Mouse (Mus musculus) MEL (cell line): ENCODE results near the gene Glo1.

Experiments
- CHD2 ChIP-seq: IDR thresholded peaks from 2 replicates; pipeline ENCODE4 v1.6.1; 2011; ENCODE audit warnings: low read length, improper control_type of control experiment
- CTCF ChIP-seq, 3 experiments: IDR thresholded peaks in 2 of 3; conservative IDR thresholded peaks in 1 of 3; 2 replicates each; pipeline ENCODE4 v1.5.1; 2011 to 2012; ENCODE audit warnings: low read length in 3 of 3, low read depth in 2 of 3, mild to moderate bottlenecking in 2 of 3, improper control_type of control experiment in 1 of 3, inconsistent platforms in 1 of 3, mixed read lengths in 1 of 3, moderate library complexity in 1 of 3; ENCODE audit not compliant: control insufficient read depth in 1 of 3, insufficient read depth in 1 of 3, poor library complexity in 1 of 3, severe bottlenecking in 1 of 3
- EP300 ChIP-seq, 2 experiments: IDR thresholded peaks; 2 replicates each; pipeline ENCODE4 v1.6.1; 2011; ENCODE audit warnings: improper control_type of control experiment in 2 of 2, low read length in 2 of 2, low read depth in 1 of 2, mild to moderate bottlenecking in 1 of 2
- ETS1 ChIP-seq: IDR thresholded peaks from 2 replicates; pipeline ENCODE4 v1.6.1; 2012; ENCODE audit warnings: low read depth, mild to moderate bottlenecking, inconsistent platforms, low read length, improper control_type of control experiment, moderate library complexity
- HCFC1 ChIP-seq: IDR thresholded peaks from 2 replicates; pipeline ENCODE4 v1.6.1; 2012; ENCODE audit warnings: low read depth, mild to moderate bottlenecking, inconsistent platforms, low read length, improper control_type of control experiment, moderate library complexity
- MAFK ChIP-seq: IDR thresholded peaks from 2 replicates; pipeline ENCODE4 v1.6.1; 2011; ENCODE audit warnings: low read depth, mild to moderate bottlenecking, low read length, improper control_type of control experiment, borderline replicate concordance
- MAX ChIP-seq: IDR thresholded peaks from 2 replicates; pipeline ENCODE4 v1.6.1; 2011; ENCODE audit warnings: low read length, improper control_type of control experiment
- MYC ChIP-seq: IDR thresholded peaks from 2 replicates; pipeline ENCODE4 v1.6.1; 2011; ENCODE audit warnings: low read depth, mild to moderate bottlenecking, low read length, improper control_type of control experiment, moderate library complexity
- POLR2A ChIP-seq, 2 experiments: IDR thresholded peaks; 2 replicates each; pipeline ENCODE4 v1.6.1; 2011 to 2012; ENCODE audit warnings: low read length in 2 of 2, mild to moderate bottlenecking in 2 of 2, control low read depth in 1 of 2, improper control_type of control experiment in 1 of 2, low read depth in 1 of 2, moderate library complexity in 1 of 2; ENCODE audit not compliant: control insufficient read depth in 1 of 2, insufficient read depth in 1 of 2, poor library complexity in 1 of 2
- TAL1 ChIP-seq: IDR thresholded peaks from 2 replicates; pipeline ENCODE4 v1.6.1; 2012; ENCODE audit warnings: mild to moderate bottlenecking, inconsistent platforms, low read length, moderate library complexity, mixed read lengths
- TBP ChIP-seq: IDR thresholded peaks from 2 replicates; pipeline ENCODE4 v1.8.0; 2011; ENCODE audit warnings: low read depth, low read length, improper control_type of control experiment
- USF2 ChIP-seq, 2 experiments: IDR thresholded peaks; 2 replicates each; pipeline ENCODE4 v1.6.1; 2011 to 2012; ENCODE audit warnings: improper control_type of control experiment in 2 of 2, low read length in 2 of 2, borderline replicate concordance in 1 of 2, inconsistent platforms in 1 of 2, low read depth in 1 of 2, mild to moderate bottlenecking in 1 of 2; ENCODE audit not compliant: insufficient read depth in 1 of 2
- ZNF384 ChIP-seq: IDR thresholded peaks from 2 replicates; pipeline ENCODE4 v1.6.1; 2012; ENCODE audit warnings: low read depth, mild to moderate bottlenecking, inconsistent platforms, low read length, improper control_type of control experiment

GRCm38 (mm10) chr17:30616203-30616602, 10.5 kb downstream of the Glo1 start:
- TF ChIP-seq CTCF (IDR thresholded peaks at IDR 0.05 in 2 of 3, conservative IDR thresholded peaks at IDR 0.05 in 1 of 3; ENCODE audit: control insufficient read depth in 1 of 3, insufficient read depth in 1 of 3, low read depth in 2 of 3, low read length in 3 of 3, poor library complexity in 1 of 3, severe bottlenecking in 1 of 3) = no peak
- TF ChIP-seq EP300 (IDR thresholded peaks at IDR 0.05; ENCODE audit: low read depth in 1 of 2, low read length in 2 of 2) = no peak
- TF ChIP-seq POLR2A (IDR thresholded peaks at IDR 0.05; ENCODE audit: control insufficient read depth in 1 of 2, insufficient read depth in 1 of 2, low read depth in 1 of 2, low read length in 2 of 2, poor library complexity in 1 of 2) = no peak
- no peak for TF ChIP-seq MAX
- no peak for TF ChIP-seq TBP
- TF ChIP-seq ZNF384 = no peak
- no peak for TF ChIP-seq USF2 (IDR thresholded peaks at IDR 0.05; ENCODE audit: borderline replicate concordance in 1 of 2, insufficient read depth in 1 of 2, low read depth in 1 of 2, low read length in 2 of 2)
- peak; percentile 94 for TF ChIP-seq TAL1
- no peak for TF ChIP-seq ETS1
- no peak for TF ChIP-seq HCFC1
- TF ChIP-seq MYC = no peak
- no peak for TF ChIP-seq CHD2
- no peak for TF ChIP-seq MAFK
